Mouse (Mus musculus) bone marrow macrophage, adult 2 months (primary cell): ENCODE measurements at regions not wholly inside any gene's neighbourhood (a gene's known extent, or its start where the extent isn't known, plus 50 kb on each side); places are given as distances from the start of the nearest gene placed in this dataset.

Source experiments
- CTCF ChIP-seq: IDR thresholded peaks from 2 replicates; pipeline ENCODE4 v1.5.1; 2012; ENCODE audit warnings: low read depth, mild to moderate bottlenecking, low read length, moderate library complexity
- POLR2A ChIP-seq: IDR thresholded peaks from 2 replicates; pipeline ENCODE4 v1.6.1; 2012; ENCODE audit warnings: mild to moderate bottlenecking, low read depth, low read length, borderline replicate concordance

- TF ChIP-seq CTCF (no peak), POLR2A (no peak)
These were observed 50.7 kb upstream of the Btrc start for GRCm38 (mm10) chr19:45312713-45313365.
